Mouse (Mus musculus): ENCODE measurements at regions not wholly inside any gene's neighbourhood (a gene's known extent, or its start where the extent isn't known, plus 50 kb on each side); places are given as distances from the start of the nearest gene placed in this dataset.

DNA sequence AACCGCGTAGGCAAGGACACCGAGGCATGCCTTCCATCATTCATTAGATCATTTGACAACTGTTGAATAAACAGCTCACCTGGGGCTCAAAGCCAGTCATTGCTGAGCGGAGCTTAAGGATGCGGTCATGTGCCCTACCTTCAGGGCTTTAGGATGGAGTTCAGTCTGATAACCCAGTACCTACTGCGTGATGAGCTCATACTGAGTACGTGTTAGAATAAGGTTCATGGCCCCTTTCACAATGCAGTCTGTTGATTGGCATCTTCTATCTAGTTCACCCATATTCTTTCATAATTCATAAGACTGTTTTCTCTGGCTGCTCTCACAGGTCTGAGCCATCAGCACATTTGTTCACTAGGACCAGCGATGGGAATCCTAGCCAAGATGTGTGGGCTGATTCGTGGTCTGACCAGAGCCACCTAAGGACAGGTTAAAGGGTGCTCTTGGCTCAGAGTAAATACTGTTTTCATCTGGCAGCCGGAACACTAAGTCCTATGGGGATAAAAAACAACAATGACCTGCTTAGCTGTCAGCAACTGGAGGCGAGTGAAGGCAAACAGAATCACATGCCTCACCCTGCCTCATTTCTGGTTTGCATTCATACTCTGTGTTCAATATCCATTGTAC, 71.4 kb upstream of the Elovl5 start:
- no peak for DNase-seq (ENCODE audit: low spot score in 2 of 2)
- intact Hi-C loops (cut with DNase I) = no loop called here

DNA sequence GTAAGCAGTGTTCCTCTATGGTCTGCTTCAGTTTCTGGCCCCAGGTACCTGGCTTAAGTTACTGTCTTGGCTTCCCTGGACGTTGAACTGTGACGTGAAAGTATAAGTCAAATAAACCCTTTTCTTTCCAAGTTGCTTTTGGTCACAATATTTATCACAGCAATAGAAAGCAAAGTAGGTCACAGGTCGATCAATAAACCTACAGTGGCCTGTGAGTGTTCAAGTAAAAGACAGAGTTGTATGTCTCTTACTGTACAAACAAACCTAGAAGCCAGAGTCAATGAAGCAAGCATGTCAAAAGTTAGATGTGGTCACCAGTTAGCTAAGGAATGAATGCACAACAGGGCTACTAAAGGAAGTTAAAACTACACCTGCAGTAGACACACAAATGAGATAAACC, 68.6 kb upstream of the Elovl5 start:
- intact Hi-C loops (cut with DNase I) = no loop called here
- no peak for DNase-seq (ENCODE audit: low spot score in 2 of 2)

DNA sequence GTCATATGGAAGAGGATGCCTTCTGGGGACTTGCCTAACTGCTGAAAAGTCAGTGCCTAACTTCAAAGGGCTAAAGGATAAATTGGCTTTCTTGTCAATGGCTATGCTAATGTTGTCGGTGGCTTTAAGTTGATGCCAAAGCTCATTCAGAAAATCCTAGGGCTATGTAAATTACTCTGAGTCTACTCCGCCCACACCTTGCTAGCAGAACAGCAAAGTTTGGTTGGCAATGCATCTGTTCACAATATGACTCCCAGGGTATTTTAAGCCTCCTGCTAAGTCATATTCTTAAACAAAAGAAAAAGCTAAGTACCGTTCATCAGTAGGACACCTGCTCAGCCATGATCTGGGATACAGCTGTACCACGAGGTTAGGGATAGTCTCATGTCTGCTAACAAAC, 67.8 kb upstream of the Elovl5 start:
- intact Hi-C loops (cut with DNase I) = no loop called here
- peak in 1 of 2 experiments; percentile 14 for DNase-seq (ENCODE audit: low spot score in 2 of 2)

DNA sequence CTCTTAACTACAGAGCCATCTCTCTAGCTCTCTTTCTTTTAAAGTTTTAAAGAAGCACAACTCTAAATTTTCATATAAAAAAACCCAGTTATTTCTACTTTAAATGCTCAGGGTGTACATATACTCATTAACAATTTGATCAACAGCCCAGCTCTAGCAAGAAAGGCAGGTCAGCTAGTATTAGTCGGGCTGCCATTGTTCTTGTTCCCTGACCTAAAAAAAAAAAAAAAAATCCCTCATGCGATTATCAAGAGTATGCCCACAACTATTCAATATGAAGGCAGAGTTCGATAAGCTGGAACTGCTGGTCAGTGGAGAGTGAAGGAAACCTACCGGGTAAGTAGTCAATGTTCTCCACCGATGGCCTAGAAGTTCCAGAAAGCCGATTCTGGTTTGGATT, 65.8 kb upstream of the Elovl5 start:
- intact Hi-C loops (cut with DNase I) = no loop called here

DNA sequence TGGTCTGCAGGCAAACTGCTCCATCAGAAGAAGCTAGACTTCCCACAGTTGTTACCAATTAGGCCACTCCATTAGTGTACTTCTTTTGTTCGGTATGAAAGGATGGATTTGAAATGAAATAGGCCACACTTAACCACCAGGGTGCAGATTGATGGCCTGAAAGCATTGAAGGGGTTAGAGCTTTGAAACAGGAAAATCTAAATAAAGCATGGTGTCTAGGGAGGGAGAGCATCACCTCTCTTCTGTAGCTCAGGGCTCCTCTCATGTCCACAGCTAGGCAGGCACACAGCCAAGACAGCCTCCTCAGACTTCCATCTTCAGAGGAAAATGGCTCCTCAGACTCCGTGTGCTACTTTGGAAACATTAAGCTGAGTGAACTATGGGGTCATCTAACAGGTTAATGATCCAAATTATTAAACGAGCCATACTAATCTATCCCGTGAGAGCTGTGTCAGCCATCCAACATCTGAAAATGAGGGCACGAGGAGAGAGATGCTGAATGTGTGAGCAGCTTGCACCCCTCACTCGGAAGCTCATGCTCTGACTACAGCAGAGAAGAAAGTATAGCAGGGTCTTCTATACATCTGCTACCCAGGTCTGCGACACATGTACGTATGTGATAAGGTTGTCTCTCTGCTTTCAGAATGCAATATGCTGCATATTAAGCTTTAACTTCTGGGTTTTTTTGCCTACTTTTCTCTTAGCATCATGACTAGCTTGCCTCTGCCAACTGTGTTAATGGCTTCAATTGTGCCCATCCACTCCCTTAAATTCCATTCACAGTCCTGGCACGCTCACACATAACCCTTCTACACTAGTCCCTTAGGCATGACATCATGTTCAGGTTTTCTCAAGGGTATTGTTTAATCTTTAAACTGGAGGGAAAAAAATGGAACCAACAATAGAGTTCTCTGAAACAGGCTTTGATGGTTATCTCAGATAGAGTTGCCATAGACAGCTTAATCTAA, 59.8 kb upstream of the Elovl5 start:
- no peak for DNase-seq (ENCODE audit: low spot score in 2 of 2)
- intact Hi-C loops (cut with DNase I) = no loop called here

More for the DNA sequence above, 65.8 kb upstream of the Elovl5 start:
- DNase-seq (ENCODE audit: low spot score in 2 of 2) = no peak

DNA sequence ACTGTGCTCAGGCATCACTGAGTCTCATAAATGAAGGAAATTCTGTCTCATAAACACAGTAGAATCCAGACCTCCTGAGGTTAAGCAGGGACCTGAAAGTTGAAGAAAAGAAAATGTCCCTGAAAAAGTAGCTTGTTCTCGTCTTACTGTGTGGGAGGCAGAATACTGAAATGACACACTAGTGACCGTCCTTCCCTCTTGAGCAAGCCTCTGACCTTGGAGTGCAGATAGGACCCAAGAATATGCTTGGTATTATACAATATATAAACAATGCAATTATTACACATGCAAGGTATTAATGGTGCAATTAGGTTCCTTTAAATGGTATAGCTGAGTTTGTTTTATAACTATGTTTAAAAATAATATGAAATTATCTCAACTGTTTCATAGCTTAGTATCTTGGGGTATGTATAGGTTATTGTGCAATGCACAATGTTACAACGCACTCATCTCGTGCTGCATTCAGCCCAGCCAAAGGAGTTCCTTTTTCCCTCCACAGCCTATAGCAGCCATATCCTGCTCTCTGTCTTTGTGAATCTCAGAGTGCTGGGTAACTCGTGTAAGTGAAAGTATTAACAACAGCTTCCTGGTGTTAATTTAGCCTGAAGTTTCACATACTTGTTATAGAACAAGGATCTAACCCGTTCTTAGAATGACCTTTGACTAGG, 58.9 kb upstream of the Elovl5 start:
- no peak for DNase-seq (ENCODE audit: low spot score in 2 of 2)
- intact Hi-C loops (cut with DNase I) = no loop called here
